Mouse (Mus musculus) cerebellum, postnatal 25 days (tissue): ENCODE results near the gene Slx1b.
"Not testable (repeated sequence)": the region's sequence is repeated elsewhere in the genome, so short reads cannot be mapped to it uniquely, and the experiment has no call there.

Experiments used
- DNase-seq, 2 experiments: peaks; one replicate each; pipeline ENCODE4 v3.0.0; 2021; ENCODE audit warnings: mixed read lengths in 2 of 2

The Slx1b gene

GRCm38 (mm10) chr7:126695631-126696207, at the start of gene Slx1b:
Gene Slx1b, minus strand, starts transcription at chr7:126695784.
- peak; percentile 96 to 97 for DNase-seq

- no peak for DNase-seq
Observed at GRCm38 (mm10) chr7:126741964-126742482, 46.4 kb upstream of the Slx1b start.

GRCm38 (mm10) chr7:126741452-126741851, 45.9 kb upstream of the Slx1b start:
- DNase-seq = no peak

GRCm38 (mm10) chr7:126740977-126741376, 45.4 kb upstream of the Slx1b start:
- DNase-seq = no peak

GRCm38 (mm10) chr7:126740132-126740735, 44.6 kb upstream of the Slx1b start:
- no peak for DNase-seq

GRCm38 (mm10) chr7:126739551-126739950, 44.0 kb upstream of the Slx1b start:
- DNase-seq = no peak

- DNase-seq = no peak
Observed at GRCm38 (mm10) chr7:126736122-126736521, 40.5 kb upstream of the Slx1b start.

- DNase-seq = not testable (repeated sequence)
Observed at GRCm38 (mm10) chr7:126730256-126730789, 34.7 kb upstream of the Slx1b start.

GRCm38 (mm10) chr7:126725667-126726066, 30.1 kb upstream of the Slx1b start:
- DNase-seq = no peak

- no peak for DNase-seq
Observed at GRCm38 (mm10) chr7:126725077-126725476, 29.5 kb upstream of the Slx1b start.

GRCm38 (mm10) chr7:126721635-126722034, 26.1 kb upstream of the Slx1b start:
- no peak for DNase-seq

- DNase-seq = no peak
Observed at GRCm38 (mm10) chr7:126718787-126719337, 23.3 kb upstream of the Slx1b start.

- no peak for DNase-seq
Observed at GRCm38 (mm10) chr7:126717566-126717965, 22.0 kb upstream of the Slx1b start.

GRCm38 (mm10) chr7:126715679-126716078, 20.1 kb upstream of the Slx1b start:
- no peak for DNase-seq

- DNase-seq = no peak
Observed at GRCm38 (mm10) chr7:126711910-126712309, 16.3 kb upstream of the Slx1b start.

- DNase-seq = no peak
Observed at GRCm38 (mm10) chr7:126710266-126710665, 14.7 kb upstream of the Slx1b start.

GRCm38 (mm10) chr7:126708175-126708952, 12.8 kb upstream of the Slx1b start:
- DNase-seq = no peak

GRCm38 (mm10) chr7:126707442-126708174, 12.0 kb upstream of the Slx1b start, which contains the start of gene Coro1a:
Gene Coro1a, minus strand, starts transcription at chr7:126707787.
- no peak for DNase-seq

GRCm38 (mm10) chr7:126704121-126704980, 8.8 kb upstream of the Slx1b start:
- peak; percentile 93 for DNase-seq

GRCm38 (mm10) chr7:126703757-126704077, 8.1 kb upstream of the Slx1b start:
- DNase-seq = peak in 1 of 2 experiments; percentile 66
